9 mouse cellular contexts compared by ENCODE assay signal in the genomic region with DNA sequence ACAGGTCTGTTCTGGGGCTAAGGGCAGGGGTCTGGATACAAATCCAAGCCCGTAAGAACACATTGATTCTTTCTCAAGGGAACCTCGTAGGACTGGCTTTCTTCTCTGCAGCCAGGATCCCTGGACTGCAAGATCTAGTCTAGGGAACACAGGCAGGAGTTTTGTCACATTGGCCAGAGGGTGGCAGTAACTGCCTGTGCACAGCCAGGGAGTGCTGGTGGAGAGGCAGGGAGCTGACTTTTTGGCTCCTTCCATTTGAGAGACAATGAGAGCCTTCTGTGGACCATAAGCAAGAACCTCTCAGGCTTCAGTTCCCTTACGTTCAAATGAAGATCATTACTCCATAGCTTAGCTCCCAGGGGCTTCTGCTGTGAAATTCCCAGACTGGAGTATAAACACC. TPM values are rescaled to one million over a fixed set of nuclear protein-coding genes. Genes with fewer than 3 reads are reported as not detected.
DNase-seq lines count a peak whose midpoint lies in the region; ATAC-seq and TF ChIP-seq lines count a peak whose summit lies in the region.
"Had no signal": no experiment of that assay in that cellular context is flagged by ENCODE, and none has a peak within 500 bp of the region (broad histone marks: within the 10 kb centered on the region; RNA-seq: fewer than 3 reads in every experiment).

No protein-coding gene starts in this region.

- H3K27ac ChIP-seq in layer of hippocampus, adult 2 months, result no peak overlapping the region
- no peak overlapping the region for H3K27ac ChIP-seq in midbrain, postnatal 0 days (ENCODE audit: low read depth, low read length)
- H3K27ac ChIP-seq: liver, embryonic 15.5 days had no signal

- no peaks in the 10 kb centered on the region for H3K36me3 ChIP-seq in midbrain, postnatal 0 days (ENCODE audit: insufficient read depth, low read length)
- H3K36me3 ChIP-seq: liver, embryonic 15.5 days had no signal

- H3K4me1 ChIP-seq in midbrain, postnatal 0 days (ENCODE audit: insufficient read depth, low read length), result peaks cover 5% of the 10 kb centered on the region

- TF ChIP-seq CTCF in layer of hippocampus, adult 2 months (conservative IDR thresholded peaks at IDR 0.05), result peak; percentile 89
- TF ChIP-seq CTCF in midbrain, postnatal 0 days (IDR thresholded peaks at IDR 0.05), result peak; percentile 89

- no peaks in the 10 kb centered on the region for H3K9me3 ChIP-seq in midbrain, postnatal 0 days (ENCODE audit: low read length)
- H3K9me3 ChIP-seq: liver, embryonic 15.5 days had no signal

- H3K4me2 ChIP-seq in midbrain, postnatal 0 days (ENCODE audit: low read depth, low read length, poor library complexity, severe bottlenecking), result no peak overlapping the region
- H3K4me2 ChIP-seq: liver, embryonic 15.5 days had no signal

- ATAC-seq in frontal cortex, adult (ENCODE audit: low TSS enrichment), result peak; percentile 69; the same call in 1 of the 2 replicates
- no peak for ATAC-seq in midbrain, postnatal 0 days (ENCODE audit: low FRiP score)

- no peak overlapping the region for H3K4me3 ChIP-seq in layer of hippocampus, adult 2 months
- no peak overlapping the region for H3K4me3 ChIP-seq in midbrain, postnatal 0 days (ENCODE audit: low read depth, low read length)
- H3K4me3 ChIP-seq: liver, embryonic 15.5 days had no signal

- no peaks in the 10 kb centered on the region for H3K27me3 ChIP-seq in midbrain, postnatal 0 days (ENCODE audit: insufficient read depth, low read length)
- H3K27me3 ChIP-seq: liver, embryonic 15.5 days had no signal

- WGBS in midbrain, postnatal 0 days, result 23% methylated on average over 3 of the region's 3 CpGs

- DNase-seq in gastrocnemius, adult 18-20 months (ENCODE audit: low spot score), result peak; percentile 17
- DNase-seq in gastrocnemius, adult 8-10 months (ENCODE audit: low spot score in 2 of 2), result no peak
- DNase-seq in 3T3-L1 (ENCODE audit: low read depth, low spot score), result peak; percentile 91
- peak; percentile 70 for DNase-seq in adrenal gland, postnatal 10 days
- DNase-seq in layer of hippocampus, adult 2 months (ENCODE audit: low spot score in 2 of 2), result peak; percentile 55 to 75
- DNase-seq in midbrain, postnatal 0 days (ENCODE audit: low spot score), result peak; percentile 87
- peak; percentile 32 for DNase-seq in thymus, postnatal 4 days

- H3K9ac ChIP-seq in midbrain, postnatal 0 days (replicated peaks; ENCODE audit: low read length, poor library complexity, severe bottlenecking), result no peak overlapping the region
- H3K9ac ChIP-seq: liver, embryonic 15.5 days had no signal

RNA-seq across cellular contexts. Expression of a gene that starts 4.1 kb away (rescaled TPM):
- 10 to 100 TPM; 19.0 to 21.6 TPM for total RNA-seq in gastrocnemius, adult 18-20 months (2021)
- total RNA-seq in gastrocnemius, adult 8-10 months (2022), result 10 to 100 TPM; 15.5 to 20.2 (median 17.1) TPM
- 10 to 100 TPM; 74.9 to 78.8 TPM for total RNA-seq in adrenal gland, postnatal 10 days (2021)
- total RNA-seq in layer of hippocampus, adult 2 months (2021), result 10 to 100 TPM; 60.2 to 63.6 TPM
- 43.7 and 47.3 TPM in 2 replicates for total RNA-seq in midbrain, postnatal 0 days (2014; rRNA removed)
- 83.9 and 86.3 TPM in 2 replicates for polyA plus RNA-seq in midbrain, postnatal 0 days (2015; fragmentation: Nextera tagmentation; extraction: Ambion mirVana)

RNA-seq across cellular contexts. Expression of a gene that starts 26.2 kb away (rescaled TPM):
- total RNA-seq in gastrocnemius, adult 18-20 months (2021), result under 1 TPM; 0.80 to 0.88 TPM
- total RNA-seq in gastrocnemius, adult 8-10 months (2022), result 1 to 10 TPM in 1 of 4 experiments, under 1 TPM in 2, not detected in 1; 0.41 to 2.0 (median 0.88) TPM
- 1 to 10 TPM; 3.9 to 5.9 TPM for total RNA-seq in adrenal gland, postnatal 10 days (2021)
- total RNA-seq in layer of hippocampus, adult 2 months (2021), result under 1 TPM in 1 of 2 experiments, not detected in 1; 0.93 TPM
- 18.4 and 20.4 TPM in 2 replicates for total RNA-seq in midbrain, postnatal 0 days (2014; rRNA removed)
- 26.3 and 33.1 TPM in 2 replicates for polyA plus RNA-seq in midbrain, postnatal 0 days (2015; fragmentation: Nextera tagmentation; extraction: Ambion mirVana)

RNA-seq across cellular contexts. Expression of a gene that starts 39.7 kb away (rescaled TPM):
- 100 to 1,000 TPM in 1 of 2 experiments, 10 to 100 TPM in 1; 60.1 to 115 TPM for total RNA-seq in gastrocnemius, adult 18-20 months (2021)
- total RNA-seq in gastrocnemius, adult 8-10 months (2022), result 10 to 100 TPM; 49.0 to 56.8 (median 51.9) TPM
- total RNA-seq in adrenal gland, postnatal 10 days (2021), result 10 to 100 TPM in 1 of 2 experiments, 1 to 10 TPM in 1; 10.0 to 16.7 TPM
- total RNA-seq in layer of hippocampus, adult 2 months (2021), result 10 to 100 TPM; 44.9 to 48.0 TPM
- total RNA-seq in midbrain, postnatal 0 days (2014; rRNA removed), result 5.4 and 7.7 TPM in 2 replicates
- 6.7 and 8.0 TPM in 2 replicates for polyA plus RNA-seq in midbrain, postnatal 0 days (2015; fragmentation: Nextera tagmentation; extraction: Ambion mirVana)

Comparison
In these comparisons a context has a peak if more than half of its experiments do, and no peak if none do; other contexts are left out.
1. DNase-seq: peak in gastrocnemius, adult 18-20 months (single experiment), 3T3-L1 (single experiment), adrenal gland, postnatal 10 days (single experiment), layer of hippocampus, adult 2 months (2 of 2), midbrain, postnatal 0 days (single experiment) and thymus, postnatal 4 days (single experiment); none in gastrocnemius, adult 8-10 months (0 of 2).